Mouse (Mus musculus) megakaryocyte, embryonic 14.5 days (primary cell): ENCODE data around the gene Sbf1.

Experiments
- FLI1 ChIP-seq: IDR thresholded peaks from 2 replicates; pipeline ENCODE4 v1.6.1; 2012; ENCODE audit warnings: low read length, inconsistent platforms, mixed read lengths
- GATA1 ChIP-seq: IDR thresholded peaks from 3 replicates; pipeline ENCODE4 v1.6.1; 2012; ENCODE audit warnings: mixed read lengths, low read length, inconsistent platforms, borderline replicate concordance

GRCm38 (mm10) chr15:89343325-89343724, 28.2 kb upstream of the Sbf1 start:
- no peak for TF ChIP-seq GATA1
- no peak for TF ChIP-seq FLI1
